Mouse (Mus musculus) ES-E14 (cell line): ENCODE results near the gene Tsen15. TPM values are rescaled to one million over a fixed set of nuclear protein-coding genes. Genes with fewer than 3 reads are reported as not detected.

Experiments
- DNase-seq: peaks from one replicate; pipeline ENCODE4 v3.0.0-alpha.2; 2013; ENCODE audit warnings: low read depth, low spot score
- H3K27ac ChIP-seq: 2 replicates; pipeline ENCODE4 v1.5.1; 2012; ENCODE audit warnings: low read depth, mild to moderate bottlenecking, low read length, moderate library complexity, mixed read lengths; ENCODE audit not compliant: poor library complexity, insufficient read depth, severe bottlenecking
- H3K36me3 ChIP-seq: 2 replicates; pipeline ENCODE4 v1.6.1; 2012; ENCODE audit warnings: mild to moderate bottlenecking, low read length, moderate library complexity, mixed read lengths; ENCODE audit not compliant: control insufficient read depth, poor library complexity, insufficient read depth, severe bottlenecking
- H3K4me1 ChIP-seq, 2 experiments: fragments of 150-350 bp in 1 of 2; sonication (generic) in 1 of 2; 2 replicates each; pipeline ENCODE4 v1.6.1; 2012; ENCODE audit warnings: low read length in 2 of 2, mild to moderate bottlenecking in 1 of 2, mixed read lengths in 1 of 2; ENCODE audit not compliant: control insufficient read depth in 2 of 2, insufficient read depth in 2 of 2, poor library complexity in 1 of 2
- H3K4me3 ChIP-seq, 2 experiments: fragments of 150-350 bp in 1 of 2; sonication (generic) in 1 of 2; 2 replicates each; pipeline ENCODE4 v1.5.1; 2012; ENCODE audit warnings: low read length in 2 of 2, low read depth in 1 of 2, mild to moderate bottlenecking in 1 of 2, mixed read lengths in 1 of 2; ENCODE audit not compliant: insufficient read depth in 1 of 2, poor library complexity in 1 of 2, severe bottlenecking in 1 of 2
- H3K9ac ChIP-seq: 2 replicates; pipeline ENCODE4 v1.6.1; 2012; ENCODE audit warnings: low read depth, mild to moderate bottlenecking, low read length, mixed read lengths; ENCODE audit not compliant: poor library complexity, insufficient read depth, severe bottlenecking
- H3K9me3 ChIP-seq: fragments of 150-350 bp; sonication (generic); 2 replicates; pipeline ENCODE4 v1.6.1; 2012; ENCODE audit warnings: low read depth, mild to moderate bottlenecking, low read length; ENCODE audit not compliant: control insufficient read depth, insufficient read depth
- CHD2 ChIP-seq: IDR thresholded peaks from 2 replicates; pipeline ENCODE4 v1.6.1; 2014; ENCODE audit warnings: mild to moderate bottlenecking, low read depth, low read length, inconsistent platforms
- HCFC1 ChIP-seq: IDR thresholded peaks from 2 replicates; pipeline ENCODE4 v1.6.1; 2012; ENCODE audit warnings: low read length, inconsistent platforms, borderline replicate concordance; ENCODE audit not compliant: insufficient read depth
- MAFK ChIP-seq: IDR thresholded peaks from 2 replicates; pipeline ENCODE4 v1.6.1; 2014; ENCODE audit warnings: mild to moderate bottlenecking, low read depth, low read length, inconsistent platforms; ENCODE audit not compliant: insufficient read depth
- ZC3H11A ChIP-seq: IDR thresholded peaks from 2 replicates; pipeline ENCODE4 v1.6.1; 2012; ENCODE audit warnings: low read depth, mild to moderate bottlenecking, inconsistent platforms, low read length, borderline replicate concordance
- ZNF384 ChIP-seq: IDR thresholded peaks from 2 replicates; pipeline ENCODE4 v1.6.1; 2012; ENCODE audit warnings: low read depth, low read length, inconsistent platforms
- in situ Hi-C, 2 experiments: fragments of 600-800 bp; cut with MboI; formaldehyde crosslinking; loops; one replicate each; pipeline ENCODE4 v1.15.1; 2025; ENCODE audit warnings: low sequenced_read_pairs in 2 of 2, inconsistent platforms in 1 of 2; ENCODE audit not compliant: unreplicated experiment in 2 of 2
- total RNA-seq: library from RNA; depleted of rRNA; stranded (reverse); fragments of 300-350 nt; gene quantifications from 2 replicates; pipeline ENCODE4 v1.2.3, GENCODE M21; 2012; rRNA removed

Tsen15 gene
- total RNA-seq = 34.2 and 54.0 TPM in 2 replicates

DNA sequence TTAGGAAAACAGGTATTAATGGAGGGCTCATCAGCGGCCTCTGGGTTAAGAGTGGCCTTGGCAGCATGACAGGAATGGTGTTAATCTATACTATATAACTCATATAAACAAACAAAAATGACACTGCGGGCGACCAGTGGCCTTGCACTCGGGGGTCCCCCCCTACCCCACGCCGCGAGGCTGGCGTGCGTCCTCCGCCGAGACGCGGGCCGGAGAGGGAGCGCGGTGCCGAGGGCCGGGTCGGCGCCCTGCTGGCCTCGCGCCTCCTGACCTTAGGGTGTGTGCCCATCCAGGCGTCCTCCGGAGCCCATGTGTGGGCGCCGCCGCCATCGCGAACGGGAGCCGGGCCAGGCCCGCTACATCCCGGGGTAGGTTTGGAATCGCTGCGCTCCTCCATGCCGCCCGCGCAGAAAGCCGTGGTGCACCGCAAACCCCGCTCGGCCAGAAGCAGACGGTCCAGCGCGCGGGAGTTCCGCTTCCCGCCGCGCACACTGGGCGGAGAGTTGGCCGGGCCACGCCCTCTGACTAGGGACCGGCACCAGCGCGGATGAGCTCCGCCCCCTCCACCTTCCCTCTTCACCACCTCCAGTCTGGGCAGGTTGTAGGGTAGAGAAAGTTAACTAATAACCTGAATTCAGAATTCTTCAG, at the start of gene Tsen15:
Gene Tsen15 (minus strand): TSS at position 501 of the 648 bp plus-strand sequence.
- in situ Hi-C loops = no loop called here
- peak within 1 kb of the TSS; percentile 76 to 93 for H3K4me3 ChIP-seq
- H3K27ac ChIP-seq = no peak within 1 kb of the TSS
- no peaks in the 10 kb centered on the region for H3K36me3 ChIP-seq
- DNase-seq = peak; percentile 71
- H3K9me3 ChIP-seq = no peaks in the 10 kb centered on the region
- peak within 1 kb of the TSS; percentile 76 for H3K9ac ChIP-seq
- H3K4me1 ChIP-seq = no peaks in the 10 kb centered on the region
- TF ChIP-seq HCFC1 = peak; percentile 81
- no peak for TF ChIP-seq ZC3H11A

DNA sequence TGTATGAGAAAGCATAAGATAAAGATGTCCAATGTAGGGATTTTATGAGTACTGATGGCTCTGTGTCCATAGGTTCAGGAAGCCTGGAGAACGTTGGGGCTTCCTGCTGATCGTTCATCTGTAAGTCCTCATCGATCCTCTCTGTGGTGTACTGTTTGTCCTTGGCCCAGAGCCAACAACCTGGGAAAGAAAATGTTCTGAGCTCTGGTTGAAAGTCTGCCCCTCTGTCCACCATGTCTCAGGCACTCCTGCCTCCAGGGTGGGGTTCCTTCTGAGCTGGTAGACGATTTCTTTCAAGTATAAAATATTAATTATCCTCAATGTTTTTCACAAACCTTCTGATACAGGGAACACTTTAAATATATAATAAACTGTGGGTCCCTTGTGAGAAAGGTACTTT, 47.7 kb upstream of the Tsen15 start:
- Histone ChIP-seq H3K9ac (no peak overlapping the region), H3K9me3 (no peaks in the 10 kb centered on the region), H3K36me3 (no peaks in the 10 kb centered on the region), H3K4me3 (no peak overlapping the region), H3K27ac (no peak overlapping the region), H3K4me1 (no peaks in the 10 kb centered on the region)
- in situ Hi-C loops = no loop called here
- DNase-seq = no peak
- no peak for TF ChIP-seq ZC3H11A
- no peak for TF ChIP-seq MAFK

DNA sequence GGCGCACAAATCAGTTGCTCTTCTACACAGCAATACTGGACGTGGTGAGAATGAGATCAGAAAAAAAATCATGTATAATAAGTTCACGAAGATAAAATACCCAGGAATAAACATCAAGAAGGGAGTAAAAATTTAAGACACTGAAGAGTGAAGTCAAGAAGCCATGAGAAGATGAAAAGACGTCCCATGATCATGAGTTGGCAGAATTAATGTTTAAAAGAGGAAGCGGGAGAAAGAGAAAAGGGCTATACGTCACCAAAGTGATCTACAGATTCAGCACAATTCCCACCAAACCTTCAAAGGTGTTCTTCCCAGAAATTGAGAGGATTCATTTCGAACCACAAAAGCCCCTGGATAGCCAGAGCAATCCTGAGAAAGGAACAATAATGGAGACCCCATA, 43.3 kb upstream of the Tsen15 start:
- Histone ChIP-seq H3K4me3 (no peak overlapping the region), H3K4me1 (no peaks in the 10 kb centered on the region), H3K9me3 (no peaks in the 10 kb centered on the region), H3K27ac (no peak overlapping the region), H3K9ac (no peak overlapping the region), H3K36me3 (no peaks in the 10 kb centered on the region)
- TF ChIP-seq MAFK (no peak), HCFC1 (no peak), ZC3H11A (no peak), CHD2 (no peak), ZNF384 (no peak)
- in situ Hi-C loops = no loop called here
- DNase-seq = no peak

DNA sequence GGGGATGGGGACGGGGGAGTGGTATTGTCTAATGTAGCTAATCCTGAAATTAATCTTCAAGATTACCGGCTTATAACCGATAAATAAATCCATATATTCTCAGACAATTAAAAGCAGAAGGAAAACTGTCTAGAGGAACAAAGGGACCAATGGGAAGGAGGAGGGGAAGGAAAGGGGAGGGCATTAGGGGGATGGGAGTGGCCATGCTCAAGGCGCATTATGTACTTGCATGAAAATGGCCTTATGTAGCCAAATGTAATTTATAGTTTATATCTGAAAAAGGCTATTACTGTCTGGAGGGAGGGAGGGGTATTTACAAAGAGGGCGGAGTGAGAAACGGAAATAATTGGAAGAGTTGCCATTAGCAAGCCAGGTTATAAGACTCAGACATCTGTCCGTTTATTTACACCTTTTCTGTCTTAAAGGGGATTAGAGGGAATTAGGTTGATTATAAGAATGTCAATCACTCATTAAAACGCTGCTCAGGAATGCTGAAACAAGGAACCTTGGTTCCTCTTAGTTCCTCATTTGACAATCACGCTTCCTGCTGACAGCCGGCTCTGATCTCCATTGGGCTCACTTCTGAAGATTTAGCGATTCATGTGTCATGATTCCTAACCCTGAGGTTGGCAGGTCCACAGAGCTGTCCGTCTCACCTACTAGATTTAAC, 41.6 kb upstream of the Tsen15 start:
- Histone ChIP-seq H3K4me3 (no peak overlapping the region), H3K9ac (no peak overlapping the region), H3K36me3 (no peaks in the 10 kb centered on the region), H3K4me1 (no peaks in the 10 kb centered on the region), H3K9me3 (no peaks in the 10 kb centered on the region), H3K27ac (no peak overlapping the region)
- in situ Hi-C loops = no loop called here
- TF ChIP-seq CHD2 (no peak), MAFK (no peak), ZC3H11A (no peak), ZNF384 (no peak), HCFC1 (no peak)
- no peak for DNase-seq

DNA sequence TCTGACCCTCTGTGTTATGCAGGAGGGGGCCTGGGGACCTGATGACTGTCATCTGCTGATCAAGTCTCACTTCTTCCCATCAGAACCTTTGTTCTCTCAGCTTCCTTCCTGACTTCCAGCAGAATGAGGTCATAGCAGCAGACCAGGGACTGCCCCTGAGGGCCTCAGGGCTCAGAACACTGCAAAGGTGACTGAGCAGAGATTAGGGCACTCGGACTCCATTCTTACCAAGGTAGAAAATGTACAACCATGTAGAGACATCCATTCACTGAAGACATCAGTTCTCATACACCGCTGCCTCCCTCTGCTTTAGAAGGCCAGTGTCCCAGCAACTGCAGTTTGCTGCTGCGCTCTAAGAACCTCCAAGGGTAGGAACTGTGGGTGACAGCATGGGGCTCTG, 36.6 kb upstream of the Tsen15 start:
- H3K4me3 ChIP-seq = no peak overlapping the region
- TF ChIP-seq MAFK (no peak), ZC3H11A (no peak), ZNF384 (no peak), CHD2 (no peak), HCFC1 (no peak)

More for the DNA sequence above, 36.6 kb upstream of the Tsen15 start:
- no peaks in the 10 kb centered on the region for H3K9me3 ChIP-seq
- DNase-seq = no peak
- H3K36me3 ChIP-seq = no peaks in the 10 kb centered on the region
- H3K4me1 ChIP-seq = no peaks in the 10 kb centered on the region
- no peak overlapping the region for H3K9ac ChIP-seq
- in situ Hi-C loops = no loop called here
- no peak overlapping the region for H3K27ac ChIP-seq
